Comparison of ENCODE assay signal across 21 mouse cellular contexts in genomic region chr16:6851393-6851792, GRCm38 (mm10).
DNase-seq lines count a peak whose midpoint lies in the region; ATAC-seq lines count a peak whose summit lies in the region.
"Had no signal": no experiment of that assay in that cellular context is flagged by ENCODE, and none has a peak within 500 bp of the region (broad histone marks: within the 10 kb centered on the region; RNA-seq: fewer than 3 reads in every experiment).

No protein-coding gene starts in this region.

- no peaks in the 10 kb centered on the region for H3K4me1 ChIP-seq in forebrain, embryonic 14.5 days (ENCODE audit: control insufficient read depth, insufficient read depth, low read length)
- H3K4me1 ChIP-seq in forebrain, embryonic 13.5 days: peaks cover 6% of the 10 kb centered on the region
- H3K4me1 ChIP-seq: intestine, embryonic 15.5 days; kidney, embryonic 15.5 days; liver, embryonic 12.5 days; lung, embryonic 15.5 days had no signal

- intact Hi-C loops in left cerebral cortex, postnatal 10 days (cut with DNase I): no loop called here

- H3K27me3 ChIP-seq in forebrain, embryonic 14.5 days (replicated peaks; ENCODE audit: control insufficient read depth, insufficient read depth, low read length): no peaks in the 10 kb centered on the region
- no peaks in the 10 kb centered on the region; the same call in none of the 2 replicates for H3K27me3 ChIP-seq in forebrain, embryonic 13.5 days
- H3K27me3 ChIP-seq: hindbrain, embryonic 13.5 days; intestine, embryonic 15.5 days; kidney, embryonic 15.5 days; liver, embryonic 12.5 days; lung, embryonic 15.5 days; midbrain, embryonic 13.5 days had no signal

- H3K9ac ChIP-seq in forebrain, embryonic 14.5 days (ENCODE audit: low read length): no peak overlapping the region
- no peak overlapping the region for H3K9ac ChIP-seq in forebrain, embryonic 13.5 days
- H3K9ac ChIP-seq: hindbrain, embryonic 13.5 days; intestine, embryonic 15.5 days; kidney, embryonic 15.5 days; liver, embryonic 12.5 days; lung, embryonic 15.5 days; midbrain, embryonic 13.5 days had no signal

- DNase-seq in forebrain, embryonic 14.5 days (ENCODE audit: low spot score): peak; percentile 11
- DNase-seq in testis, postnatal 14 days (ENCODE audit: low spot score): peak; percentile 4
- no peak for DNase-seq in testis, postnatal 10 days (ENCODE audit: low spot score)
- peak; percentile 52 for DNase-seq in embryo, embryonic 10 days (ENCODE audit: low spot score)
- DNase-seq in cerebellum, adult 11 months: no peak
- no peak for DNase-seq in left cerebral cortex, postnatal 10 days (ENCODE audit: extremely low spot score in 1 of 2, low spot score in 2 of 2)
- DNase-seq: B cell, adult 2 months; cerebellum, adult 9-11 months; gastrocnemius, postnatal 14 days; heart, adult 2 months; right cerebral cortex, postnatal 25 days had no signal

- no peaks in the 10 kb centered on the region for H3K36me3 ChIP-seq in forebrain, embryonic 14.5 days (ENCODE audit: control insufficient read depth, insufficient read depth, low read length)
- no peaks in the 10 kb centered on the region for H3K36me3 ChIP-seq in forebrain, embryonic 13.5 days (ENCODE audit: poor library complexity, severe bottlenecking)
- H3K36me3 ChIP-seq: hindbrain, embryonic 13.5 days; intestine, embryonic 15.5 days; kidney, embryonic 15.5 days; liver, embryonic 12.5 days; lung, embryonic 15.5 days; midbrain, embryonic 13.5 days had no signal

- no peak for ATAC-seq in forebrain, embryonic 14.5 days
- ATAC-seq in forebrain, embryonic 13.5 days: no peak
- ATAC-seq: intestine, embryonic 15.5 days; liver, embryonic 12.5 days; midbrain, embryonic 13.5 days had no signal

- no peak overlapping the region for H3K4me3 ChIP-seq in forebrain, embryonic 14.5 days (ENCODE audit: low read depth, low read length)
- H3K4me3 ChIP-seq in forebrain, embryonic 13.5 days: no peak overlapping the region
- H3K4me3 ChIP-seq: erythroblast, embryonic 14.5 days; heart, adult 2 months; hindbrain, embryonic 13.5 days; intestine, embryonic 15.5 days; kidney, embryonic 15.5 days; left cerebral cortex, adult 2 months; liver, embryonic 12.5 days; lung, embryonic 15.5 days; midbrain, embryonic 13.5 days had no signal

- 14% methylated on average over 9 of the region's 9 CpGs for WGBS in forebrain, embryonic 14.5 days
- 9% methylated on average over 9 of the region's 9 CpGs for WGBS in forebrain, embryonic 13.5 days

- H3K27ac ChIP-seq in forebrain, embryonic 14.5 days (ENCODE audit: low read depth, low read length): no peak overlapping the region
- H3K27ac ChIP-seq in forebrain, embryonic 13.5 days: no peak overlapping the region
- H3K27ac ChIP-seq: heart, adult 2 months; hindbrain, embryonic 13.5 days; intestine, embryonic 15.5 days; kidney, embryonic 15.5 days; left cerebral cortex, adult 2 months; liver, embryonic 12.5 days; lung, embryonic 15.5 days; macrophage; midbrain, embryonic 13.5 days had no signal

- H3K4me2 ChIP-seq in forebrain, embryonic 14.5 days (ENCODE audit: low read length): no peak overlapping the region
- H3K4me2 ChIP-seq in forebrain, embryonic 13.5 days: no peak overlapping the region
- H3K4me2 ChIP-seq: hindbrain, embryonic 13.5 days; intestine, embryonic 15.5 days; kidney, embryonic 15.5 days; liver, embryonic 12.5 days; lung, embryonic 15.5 days; midbrain, embryonic 13.5 days had no signal

- no peaks in the 10 kb centered on the region for H3K9me3 ChIP-seq in forebrain, embryonic 14.5 days (replicated peaks; ENCODE audit: control insufficient read depth, low read length)
- no peaks in the 10 kb centered on the region for H3K9me3 ChIP-seq in forebrain, embryonic 13.5 days (replicated peaks)
- H3K9me3 ChIP-seq: hindbrain, embryonic 13.5 days; intestine, embryonic 15.5 days; kidney, embryonic 15.5 days; liver, embryonic 12.5 days; lung, embryonic 15.5 days; midbrain, embryonic 13.5 days had no signal

Comparison
In these comparisons a context has a peak if more than half of its experiments do, and no peak if none do; other contexts are left out.
1. DNase-seq: peak in forebrain, embryonic 14.5 days (single experiment), testis, postnatal 14 days (single experiment) and embryo, embryonic 10 days (single experiment); none in testis, postnatal 10 days (single experiment), cerebellum, adult 11 months (single experiment) and left cerebral cortex, postnatal 10 days (0 of 2).